Mouse (Mus musculus): ENCODE data around the gene Ttf2.

Gene Ttf2

DNA sequence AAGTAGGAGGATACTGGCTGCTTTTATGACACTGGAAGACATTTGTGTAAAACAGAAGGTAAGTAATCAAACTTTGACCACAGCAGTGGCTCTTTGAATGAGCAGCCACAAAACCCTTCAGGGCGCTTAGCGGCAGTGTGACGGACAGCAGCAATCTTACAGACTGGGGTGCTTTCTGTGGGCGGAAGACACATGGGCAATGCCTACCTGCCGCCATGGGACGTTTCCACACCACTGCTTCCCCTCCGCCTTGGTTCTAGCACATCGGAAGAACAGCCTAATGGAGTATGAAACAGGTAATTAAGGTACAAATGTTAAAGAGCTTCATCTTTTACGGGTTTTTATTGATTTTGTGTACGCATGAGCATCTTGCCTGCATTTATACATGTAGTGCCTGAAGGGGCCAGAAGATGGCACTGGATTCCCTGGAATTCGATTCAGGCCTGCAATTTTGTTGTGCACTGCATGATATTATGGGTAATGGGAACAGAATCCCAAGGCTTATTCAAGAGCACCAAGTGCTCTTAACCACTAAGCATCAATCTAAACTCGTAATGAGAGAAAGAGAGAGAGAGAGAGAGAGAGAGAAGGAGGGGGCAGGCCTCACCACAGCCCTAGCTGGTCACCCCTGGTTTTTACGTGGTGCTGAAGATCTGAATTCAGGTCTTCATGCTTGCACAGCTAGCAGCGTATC is 5.5 kb downstream of the Ttf2 start:
- no peak for DNase-seq

- DNase-seq: no peak
Measured at GRCm38 (mm10) chr3:100961501-100961900, 8.0 kb downstream of the Ttf2 start.

GRCm38 (mm10) chr3:100961007-100961406 is 8.5 kb downstream of the Ttf2 start:
- DNase-seq: no peak

DNA sequence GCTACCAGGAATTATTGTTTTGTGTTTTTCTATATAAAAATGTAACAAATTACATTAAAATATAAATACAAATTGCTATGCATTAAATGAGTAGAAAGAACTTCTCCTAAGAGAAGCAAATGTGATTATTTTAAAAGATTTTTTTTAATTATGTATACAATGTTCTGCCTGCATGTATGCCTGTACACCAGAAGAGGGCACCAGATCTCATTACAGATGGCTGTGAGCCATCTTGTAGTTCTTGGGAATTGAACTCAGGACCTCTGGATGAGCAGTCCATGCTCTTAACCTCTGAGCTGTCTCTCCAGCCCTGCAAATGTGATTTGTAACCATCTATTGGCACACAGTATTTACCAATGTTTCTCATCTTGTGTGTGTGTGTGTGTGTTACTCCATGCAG is 14.8 kb downstream of the Ttf2 start:
- no peak for DNase-seq

GRCm38 (mm10) chr3:100951531-100951930 is 17.9 kb downstream of the Ttf2 start:
- DNase-seq: no peak

DNA sequence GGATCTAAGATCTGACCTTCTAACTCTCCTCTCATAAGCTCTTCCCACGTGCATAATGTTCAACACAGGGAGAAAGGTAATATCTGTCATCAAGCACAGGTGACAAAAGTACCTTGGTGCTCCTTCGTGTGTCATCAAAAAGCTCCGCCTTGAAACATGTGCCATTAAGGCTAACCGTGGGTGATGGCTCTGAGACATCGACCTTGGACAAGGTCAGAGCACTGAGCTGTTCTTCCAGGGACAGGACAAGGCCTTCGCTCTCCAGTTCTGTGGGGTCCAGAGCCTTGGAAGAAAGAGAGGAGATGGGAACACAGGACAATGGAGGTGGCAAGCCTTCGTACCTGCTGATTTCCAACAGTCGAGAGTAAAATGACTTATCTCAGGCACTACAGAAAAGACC is 22.2 kb downstream of the Ttf2 start:
- DNase-seq: no peak

- DNase-seq: no peak
Measured at GRCm38 (mm10) chr3:100940496-100941037, 28.9 kb downstream of the Ttf2 start.

- DNase-seq: no peak
Measured at GRCm38 (mm10) chr3:100938211-100938610, 31.3 kb downstream of the Ttf2 start.

- peak; percentile 66 for DNase-seq
Measured at GRCm38 (mm10) chr3:100936201-100936600, 33.3 kb downstream of the Ttf2 start.

DNA sequence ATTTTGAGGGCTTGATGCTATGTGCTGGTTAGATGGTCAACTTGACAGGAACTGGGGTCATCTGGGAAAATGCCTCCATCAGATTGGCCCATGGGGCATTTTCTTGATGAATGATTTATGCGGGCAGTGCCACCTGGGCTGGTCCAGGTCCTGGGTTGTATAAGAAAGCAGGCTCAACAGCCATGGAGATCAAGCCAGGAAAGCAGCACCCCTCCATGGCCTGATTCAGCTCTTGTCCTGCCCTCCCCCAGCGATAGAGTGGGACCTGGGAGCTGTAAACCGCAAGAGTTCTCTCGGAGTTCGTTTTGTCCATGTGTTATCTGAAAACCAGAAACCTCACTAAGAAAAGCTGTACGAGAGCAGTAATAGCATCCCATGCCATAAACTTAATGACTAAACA is 33.9 kb downstream of the Ttf2 start:
- peak; percentile 63 for DNase-seq

- peak; percentile 85 for DNase-seq
Measured at GRCm38 (mm10) chr3:100932077-100932944, 37.2 kb downstream of the Ttf2 start.

- DNase-seq: peak; percentile 84
Measured at GRCm38 (mm10) chr3:100931332-100932076, 38.0 kb downstream of the Ttf2 start.

DNA sequence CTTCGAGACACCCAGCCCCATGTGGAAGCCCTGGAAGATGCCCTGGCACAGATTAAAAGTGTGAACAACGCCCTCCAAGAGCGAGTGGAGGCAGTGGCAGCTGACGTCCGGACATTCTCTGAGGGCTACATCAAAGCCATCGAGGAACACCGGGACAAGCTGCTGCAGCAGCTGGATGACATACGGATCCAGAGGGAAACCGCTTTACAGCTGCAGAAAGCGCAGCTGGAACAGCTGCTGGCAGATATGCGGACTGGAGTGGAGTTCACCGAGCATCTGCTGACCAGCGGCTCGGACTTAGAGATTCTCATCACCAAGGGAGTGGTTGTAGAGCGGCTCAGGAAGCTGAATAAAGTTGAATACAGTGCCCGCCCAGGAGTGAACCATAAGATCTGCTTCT is 44.3 kb downstream of the Ttf2 start:
- peak; percentile 95 for DNase-seq

- DNase-seq: peak; percentile 92
Measured at GRCm38 (mm10) chr3:100924065-100924732, 45.3 kb downstream of the Ttf2 start.

DNA sequence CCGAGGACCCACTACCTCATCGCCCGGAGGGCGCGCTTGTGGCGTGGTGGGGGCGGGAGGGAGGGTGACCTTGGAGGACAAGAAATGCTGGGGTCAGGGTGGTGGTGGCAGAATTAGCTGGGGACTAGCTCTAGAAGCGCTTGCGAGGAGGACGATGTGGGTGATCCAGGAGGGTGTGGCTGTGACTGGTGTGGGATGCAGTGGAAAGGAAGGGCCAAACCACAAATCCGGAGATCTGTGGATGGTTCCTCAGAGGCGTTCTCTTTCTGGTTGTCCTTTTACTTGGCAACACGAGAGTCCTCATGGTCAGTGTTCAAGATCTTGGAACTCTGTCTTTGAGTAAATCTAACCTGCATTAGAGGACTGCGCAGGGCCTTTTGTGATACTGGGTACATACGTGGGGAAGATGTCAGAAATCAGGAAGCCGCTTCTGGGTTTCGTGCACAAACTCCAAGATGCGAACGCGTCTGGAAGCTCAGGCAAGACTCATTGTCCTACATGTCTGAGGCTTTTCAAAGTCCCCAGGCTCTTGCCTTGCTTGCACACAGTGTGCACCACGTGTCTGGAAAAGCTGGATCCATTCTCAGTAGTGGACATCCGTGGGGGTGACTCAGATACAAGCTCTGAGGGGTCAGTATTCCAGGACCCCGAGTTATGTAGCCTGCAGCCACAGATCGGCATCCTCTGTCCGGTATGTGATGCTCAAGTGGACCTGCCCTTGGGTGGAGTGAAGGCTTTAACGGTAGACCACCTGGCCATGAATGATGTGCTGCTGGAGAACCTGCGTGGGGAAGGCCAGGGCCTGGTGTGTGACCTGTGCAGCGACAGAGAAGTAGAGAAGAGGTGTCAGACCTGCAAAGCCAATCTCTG is 46.7 kb downstream of the Ttf2 start:
- DNase-seq: peak; percentile 95

DNA sequence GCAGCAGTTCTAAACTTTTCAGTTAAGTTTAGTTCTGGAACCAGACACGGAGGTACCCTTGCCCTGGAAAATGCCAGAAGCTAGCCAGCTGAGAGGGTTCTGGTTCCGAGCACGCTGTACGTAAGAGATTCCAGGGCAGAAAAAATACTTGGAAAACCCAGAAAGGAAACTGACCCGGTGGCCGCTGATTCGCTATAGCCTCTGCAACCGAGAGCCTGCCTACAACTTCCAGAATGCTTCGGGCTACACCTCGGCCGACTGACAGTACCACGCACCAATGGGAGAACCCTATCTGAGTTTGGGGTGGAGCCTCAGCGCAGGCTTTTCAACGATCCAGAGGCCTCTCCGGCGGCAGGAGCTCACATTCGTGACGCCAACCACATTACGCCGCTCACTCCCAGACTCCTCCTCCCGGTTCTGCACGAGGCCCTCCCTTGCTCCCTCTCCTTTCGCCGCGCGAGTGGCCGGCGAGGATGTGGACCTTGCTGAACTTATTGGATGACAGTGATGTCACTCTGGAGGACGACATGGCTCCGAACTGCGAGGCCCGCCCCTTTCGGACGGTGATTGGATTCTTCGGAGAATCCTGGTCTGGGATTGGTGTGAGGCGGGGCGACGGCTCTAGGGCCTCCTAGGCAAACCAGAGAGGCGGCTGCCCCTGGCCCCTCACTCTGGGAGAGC is 47.5 kb downstream of the Ttf2 start, which contains the start of gene Trim45:
Trim45 (plus strand) TSS at position 378 of the 681 bp plus-strand sequence.
- DNase-seq: peak; percentile 100

DNA sequence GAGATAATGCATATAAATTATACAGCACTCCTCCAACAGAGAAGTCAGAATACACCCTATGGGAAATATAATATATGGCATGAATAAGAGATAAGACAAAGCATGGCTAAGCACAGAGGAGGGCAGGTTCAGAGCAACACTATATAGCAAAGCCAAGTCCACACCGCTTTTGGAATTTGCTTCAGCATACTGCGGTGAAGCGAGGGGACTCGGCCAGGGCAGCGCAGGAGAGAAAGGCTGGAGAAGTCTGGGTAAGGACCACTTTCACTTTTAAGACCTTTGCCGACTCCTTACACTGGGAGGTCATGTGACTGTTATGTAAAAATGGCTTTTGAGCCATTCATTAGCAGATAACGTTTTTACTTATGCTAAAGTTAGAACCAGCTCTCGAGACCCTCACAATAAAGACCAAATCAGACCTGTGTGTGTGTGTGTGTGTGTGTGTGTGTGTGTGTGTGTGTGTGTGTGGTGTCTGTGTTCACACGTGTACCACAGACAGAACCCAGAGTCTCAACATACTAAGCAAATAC is 48.8 kb downstream of the Ttf2 start:
- DNase-seq: peak; percentile 78

DNA sequence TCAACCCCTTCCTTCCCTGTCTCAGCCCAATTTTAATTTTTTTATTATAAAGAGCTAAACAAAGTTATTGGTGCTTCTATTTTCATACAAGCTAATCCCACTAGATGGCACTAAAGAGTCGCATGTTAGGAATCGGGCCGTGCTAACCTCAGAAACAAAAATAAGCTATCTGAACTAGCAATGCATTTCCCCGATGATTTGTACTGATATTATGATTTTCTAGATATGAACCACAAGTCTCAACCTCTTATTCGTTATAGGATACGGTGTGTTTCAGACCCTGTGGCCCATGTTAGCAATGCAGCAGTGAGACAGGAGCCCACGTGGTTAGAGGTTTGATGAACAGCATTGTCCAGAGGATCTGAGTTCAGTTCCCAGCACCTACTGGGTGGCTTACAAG is 52.6 kb downstream of the Ttf2 start:
- peak; percentile 48 for DNase-seq

DNA sequence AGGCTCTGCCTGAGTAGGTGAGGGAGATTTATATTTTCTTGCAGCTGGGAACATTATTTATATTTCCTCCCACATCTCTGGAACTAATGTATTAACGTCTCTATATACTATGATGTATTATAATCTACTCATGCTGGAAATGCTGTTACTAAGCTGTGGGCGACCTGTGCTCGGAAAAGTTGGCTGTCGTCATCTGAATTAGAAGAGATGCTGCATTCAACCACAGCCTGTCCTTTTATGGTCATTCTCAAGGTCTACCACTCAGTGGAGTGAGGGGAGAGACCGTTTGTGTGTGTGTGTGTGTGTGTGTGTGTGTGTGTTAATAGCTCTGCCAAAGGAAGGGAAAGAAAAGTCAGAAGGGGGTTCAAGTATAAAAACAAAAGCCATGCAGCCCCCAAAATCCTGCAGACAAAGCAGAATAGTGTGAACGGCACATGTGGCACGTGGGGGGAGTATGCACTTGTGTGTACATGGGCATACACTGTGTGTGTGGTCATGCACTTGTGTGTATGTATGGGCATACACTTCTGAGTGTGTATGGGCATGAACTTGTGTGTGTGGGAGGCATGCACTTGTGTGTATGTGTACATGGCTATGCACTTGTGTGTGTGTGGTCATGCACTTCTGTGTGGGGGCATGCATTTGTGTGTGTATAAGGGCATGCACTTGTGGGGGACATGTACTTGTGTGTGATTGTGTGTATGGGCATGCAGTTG is 57.8 kb downstream of the Ttf2 start:
- DNase-seq: peak; percentile 81

DNA sequence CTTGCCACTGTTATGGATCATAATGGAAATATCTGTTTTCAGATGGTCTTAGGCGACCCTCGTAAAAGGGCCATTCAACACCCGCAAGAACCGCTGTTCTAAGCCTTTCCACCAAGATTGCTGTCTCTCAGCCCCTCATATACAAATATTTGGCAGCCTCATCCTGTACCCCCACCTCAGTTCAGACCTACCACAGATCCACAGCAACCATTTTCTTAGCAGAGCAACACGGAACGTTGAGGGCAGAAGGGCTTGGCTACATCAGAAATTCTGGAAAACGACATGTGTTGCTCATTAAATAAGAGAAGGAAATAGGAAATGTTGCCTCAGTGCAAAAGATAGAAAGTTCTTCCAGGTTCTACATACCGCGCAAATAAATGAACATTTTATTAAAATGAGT is 58.4 kb downstream of the Ttf2 start:
- DNase-seq: peak; percentile 59
